Mouse (Mus musculus): ENCODE measurements around the gene Gpc5. TPM values are rescaled to one million over a fixed set of nuclear protein-coding genes. Genes with fewer than 3 reads are reported as not detected.

The Gpc5 gene
- total and polyA plus RNA-seq, 3 experiments, result 2.5 to 2.7 TPM; not detected in 1

GRCm38 (mm10) chr14:115106326-115106725 is 14.3 kb downstream of the Gpc5 start:
- no peak for DNase-seq

- DNase-seq, result no peak
These were observed 15.5 kb downstream of the Gpc5 start for GRCm38 (mm10) chr14:115107467-115107866.

- DNase-seq, result no peak
These were observed 26.6 kb downstream of the Gpc5 start for GRCm38 (mm10) chr14:115118626-115119025.

GRCm38 (mm10) chr14:115148821-115149220 is 56.8 kb downstream of the Gpc5 start:
- DNase-seq, result no peak

GRCm38 (mm10) chr14:115156597-115156996 is 64.6 kb downstream of the Gpc5 start:
- no peak for DNase-seq

GRCm38 (mm10) chr14:115177322-115177836 is 85.4 kb downstream of the Gpc5 start:
- no peak for DNase-seq

GRCm38 (mm10) chr14:115179925-115180324 is 87.9 kb downstream of the Gpc5 start:
- no peak for DNase-seq

- no peak for DNase-seq
These were observed 96.2 kb downstream of the Gpc5 start for GRCm38 (mm10) chr14:115188256-115188655.

- no peak for DNase-seq
These were observed 136.1 kb downstream of the Gpc5 start for GRCm38 (mm10) chr14:115228075-115228474.

GRCm38 (mm10) chr14:115236387-115236786 is 144.4 kb downstream of the Gpc5 start:
- no peak for DNase-seq

- DNase-seq, result no peak
These were observed 148.8 kb downstream of the Gpc5 start for GRCm38 (mm10) chr14:115240621-115241373.

- DNase-seq, result no peak
These were observed 158.5 kb downstream of the Gpc5 start for GRCm38 (mm10) chr14:115250537-115250936.

- DNase-seq, result no peak
These were observed 159.8 kb downstream of the Gpc5 start for GRCm38 (mm10) chr14:115251791-115252190.

GRCm38 (mm10) chr14:115253155-115253554 is 161.1 kb downstream of the Gpc5 start:
- no peak for DNase-seq

GRCm38 (mm10) chr14:115253685-115254084 is 161.7 kb downstream of the Gpc5 start:
- no peak for DNase-seq

GRCm38 (mm10) chr14:115269703-115270402 is 177.8 kb downstream of the Gpc5 start:
- no peak for DNase-seq

- DNase-seq, result no peak
These were observed 178.4 kb downstream of the Gpc5 start for GRCm38 (mm10) chr14:115270445-115270844.

GRCm38 (mm10) chr14:115282782-115283181 is 190.8 kb downstream of the Gpc5 start:
- no peak for DNase-seq

GRCm38 (mm10) chr14:115324247-115324646 is 232.2 kb downstream of the Gpc5 start:
- no peak for DNase-seq

GRCm38 (mm10) chr14:115326426-115326825 is 234.4 kb downstream of the Gpc5 start:
- no peak for DNase-seq

GRCm38 (mm10) chr14:115339084-115339483 is 247.1 kb downstream of the Gpc5 start:
- no peak for DNase-seq

- no peak for DNase-seq
These were observed 250.6 kb downstream of the Gpc5 start for GRCm38 (mm10) chr14:115342597-115342996.

GRCm38 (mm10) chr14:115349448-115349847 is 257.4 kb downstream of the Gpc5 start:
- no peak for DNase-seq
